In genomic region chr10:25385811-25386580, GRCm38 (mm10) we compare ENCODE assay signal across 13 mouse cellular contexts. TPM values are rescaled to one million over a fixed set of nuclear protein-coding genes. Genes with fewer than 3 reads are reported as not detected.
DNase-seq lines count a peak whose midpoint lies in the region; ATAC-seq lines count a peak whose summit lies in the region.
"Had no signal": no experiment of that assay in that cellular context is flagged by ENCODE, and none has a peak within 500 bp of the region (broad histone marks: within the 10 kb centered on the region; RNA-seq: fewer than 3 reads in every experiment).

No protein-coding gene starts in this region.

- no peak overlapping the region for H3K4me3 ChIP-seq in heart, embryonic 15.5 days
- H3K4me3 ChIP-seq in lung, embryonic 16.5 days (ENCODE audit: low read length): no peak overlapping the region
- H3K4me3 ChIP-seq in embryonic facial prominence, embryonic 13.5 days: no peak overlapping the region
- no peak overlapping the region for H3K4me3 ChIP-seq in limb, embryonic 12.5 days (replicated peaks)
- no peak overlapping the region for H3K4me3 ChIP-seq in hindbrain, embryonic 12.5 days

- WGBS in heart, embryonic 15.5 days: 57% methylated on average over 13 of the region's 13 CpGs
- WGBS in lung, embryonic 16.5 days: 48% methylated on average over 13 of the region's 13 CpGs
- 32% methylated on average over 13 of the region's 13 CpGs for WGBS in embryonic facial prominence, embryonic 13.5 days
- 12% methylated on average over 13 of the region's 13 CpGs for WGBS in limb, embryonic 12.5 days
- 58% methylated on average over 13 of the region's 13 CpGs for WGBS in hindbrain, embryonic 12.5 days

- DNase-seq in heart, adult 8-10 months (ENCODE audit: low spot score): no peak
- DNase-seq in lung, postnatal 10 days: no peak
- DNase-seq: cerebellum, adult 9-10 months; liver; right cerebral cortex, adult 18-20 months; thymus, adult 18-20 months had no signal

- no peaks in the 10 kb centered on the region for H3K36me3 ChIP-seq in heart, embryonic 15.5 days
- no peaks in the 10 kb centered on the region for H3K36me3 ChIP-seq in lung, embryonic 16.5 days (ENCODE audit: control insufficient read depth, insufficient read depth, low read length)
- H3K36me3 ChIP-seq in embryonic facial prominence, embryonic 13.5 days: no peaks in the 10 kb centered on the region
- H3K36me3 ChIP-seq in limb, embryonic 12.5 days: no peaks in the 10 kb centered on the region
- H3K36me3 ChIP-seq in hindbrain, embryonic 12.5 days: no peaks in the 10 kb centered on the region

- H3K9me3 ChIP-seq in heart, embryonic 15.5 days (replicated peaks): no peaks in the 10 kb centered on the region
- H3K9me3 ChIP-seq in lung, embryonic 16.5 days (ENCODE audit: control insufficient read depth, low read length): no peaks in the 10 kb centered on the region
- no peaks in the 10 kb centered on the region for H3K9me3 ChIP-seq in embryonic facial prominence, embryonic 13.5 days
- no peaks in the 10 kb centered on the region for H3K9me3 ChIP-seq in limb, embryonic 12.5 days
- H3K9me3 ChIP-seq in hindbrain, embryonic 12.5 days (replicated peaks): no peaks in the 10 kb centered on the region

- no peak overlapping the region for H3K9ac ChIP-seq in heart, embryonic 15.5 days
- no peak overlapping the region for H3K9ac ChIP-seq in lung, embryonic 16.5 days (ENCODE audit: low read length)
- 0 out of 2 replicates have a peak overlapping the region, but pooled peaks have one; percentile 16 for H3K9ac ChIP-seq in embryonic facial prominence, embryonic 13.5 days
- 0 out of 2 replicates have a peak overlapping the region, but pooled peaks have one; percentile 27 for H3K9ac ChIP-seq in limb, embryonic 12.5 days (replicated peaks)
- no peak overlapping the region for H3K9ac ChIP-seq in hindbrain, embryonic 12.5 days

- no peak overlapping the region for H3K4me2 ChIP-seq in heart, embryonic 15.5 days
- no peak overlapping the region for H3K4me2 ChIP-seq in lung, embryonic 16.5 days (ENCODE audit: low read depth, low read length)
- no peak overlapping the region for H3K4me2 ChIP-seq in embryonic facial prominence, embryonic 13.5 days
- H3K4me2 ChIP-seq in limb, embryonic 12.5 days: peak overlapping the region; percentile 40
- H3K4me2 ChIP-seq in hindbrain, embryonic 12.5 days (replicated peaks): no peak overlapping the region

- peak overlapping the region; percentile 26 for H3K27ac ChIP-seq in heart, embryonic 15.5 days
- peak overlapping the region; percentile 74 for H3K27ac ChIP-seq in lung, embryonic 16.5 days (ENCODE audit: low read length)
- H3K27ac ChIP-seq in embryonic facial prominence, embryonic 13.5 days: peak overlapping the region; percentile 80
- peak overlapping the region; percentile 97 for H3K27ac ChIP-seq in limb, embryonic 12.5 days
- H3K27ac ChIP-seq in hindbrain, embryonic 12.5 days: no peak overlapping the region
- H3K27ac ChIP-seq: macrophage had no signal

- ATAC-seq in heart, embryonic 15.5 days (replicated peaks; ENCODE audit: insufficient number of reproducible peaks, insufficient read depth, low FRiP score, low read depth): peak; percentile 56
- ATAC-seq in lung, embryonic 16.5 days (ENCODE audit: low read depth): peak; percentile 51
- no peak for ATAC-seq in embryonic facial prominence, embryonic 13.5 days (ENCODE audit: insufficient number of reproducible peaks, insufficient read depth, low FRiP score, low TSS enrichment, low read depth)
- ATAC-seq in limb, embryonic 12.5 days (ENCODE audit: insufficient number of reproducible peaks, insufficient read depth, low FRiP score, low TSS enrichment, low read depth): peak; percentile 78
- ATAC-seq in monocyte, adult 5-6 weeks (replicated peaks; ENCODE audit: insufficient number of reproducible peaks, low FRiP score, low TSS enrichment, poor library complexity, severe bottlenecking): no peak
- no peak for ATAC-seq in hindbrain, embryonic 12.5 days (ENCODE audit: low FRiP score)

- peaks cover 37% of the 10 kb centered on the region for H3K4me1 ChIP-seq in heart, embryonic 15.5 days (replicated peaks)
- peaks cover 28% of the 10 kb centered on the region for H3K4me1 ChIP-seq in lung, embryonic 16.5 days (replicated peaks; ENCODE audit: control insufficient read depth, insufficient read depth, low read length)
- H3K4me1 ChIP-seq in embryonic facial prominence, embryonic 13.5 days: peaks cover 56% of the 10 kb centered on the region
- peaks cover 69% of the 10 kb centered on the region for H3K4me1 ChIP-seq in limb, embryonic 12.5 days (replicated peaks)
- H3K4me1 ChIP-seq in hindbrain, embryonic 12.5 days: peaks cover 2% of the 10 kb centered on the region; the same call in 1 of the 2 replicates

- no peaks in the 10 kb centered on the region for H3K27me3 ChIP-seq in heart, embryonic 15.5 days
- H3K27me3 ChIP-seq in lung, embryonic 16.5 days (ENCODE audit: control insufficient read depth, insufficient read depth, low read depth, low read length): no peaks in the 10 kb centered on the region
- no peaks in the 10 kb centered on the region for H3K27me3 ChIP-seq in embryonic facial prominence, embryonic 13.5 days
- no peaks in the 10 kb centered on the region for H3K27me3 ChIP-seq in limb, embryonic 12.5 days
- H3K27me3 ChIP-seq in hindbrain, embryonic 12.5 days: no peaks in the 10 kb centered on the region

RNA-seq across cellular contexts. Expression of gene Epb41l2, which starts 26.4 kb away (rescaled TPM):
- 41.8 and 53.9 TPM in 2 replicates for polyA plus RNA-seq in heart, embryonic 15.5 days (2015; fragmentation: Nextera tagmentation; extraction: Ambion mirVana)
- total RNA-seq in heart, adult 8-10 months (2022): 10 to 100 TPM; 34.0 to 46.3 (median 40.7) TPM
- 84.4 and 95.3 TPM in 2 replicates for polyA plus RNA-seq in lung, embryonic 16.5 days (2015; fragmentation: Nextera tagmentation; extraction: Ambion mirVana)
- polyA plus RNA-seq in embryonic facial prominence, embryonic 13.5 days (2015; fragmentation: Nextera tagmentation; extraction: Ambion mirVana): 81.6 and 89.9 TPM in 2 replicates
- 106 and 111 TPM in 2 replicates for polyA plus RNA-seq in limb, embryonic 12.5 days (2016; fragmentation: Nextera tagmentation; extraction: Ambion mirVana)
- total RNA-seq in monocyte, adult 5-6 weeks (2017): 77.6 to 105 TPM (median 100 TPM) in 3 replicates
- polyA plus RNA-seq in hindbrain, embryonic 12.5 days (2016; fragmentation: Nextera tagmentation; extraction: Ambion mirVana): 47.2 and 55.3 TPM in 2 replicates

Comparison
In these comparisons a context has a peak if more than half of its experiments do, and no peak if none do; other contexts are left out.
1. ATAC-seq: peak in heart, embryonic 15.5 days (single experiment), lung, embryonic 16.5 days (single experiment) and limb, embryonic 12.5 days (single experiment); none in embryonic facial prominence, embryonic 13.5 days (single experiment), monocyte, adult 5-6 weeks (single experiment) and hindbrain, embryonic 12.5 days (single experiment).
2. H3K9ac ChIP-seq: peak in embryonic facial prominence, embryonic 13.5 days (single experiment) and limb, embryonic 12.5 days (single experiment); none in heart, embryonic 15.5 days (single experiment), lung, embryonic 16.5 days (single experiment) and hindbrain, embryonic 12.5 days (single experiment).